Mouse (Mus musculus): ENCODE data around the gene Eif4a3. TPM values are rescaled to one million over a fixed set of nuclear protein-coding genes. Genes with fewer than 3 reads are reported as not detected.

The Eif4a3 gene
- 100 to 1,000 TPM; 175 to 208 TPM for polyA plus RNA-seq (2017; shearing (Covaris generic))

DNA sequence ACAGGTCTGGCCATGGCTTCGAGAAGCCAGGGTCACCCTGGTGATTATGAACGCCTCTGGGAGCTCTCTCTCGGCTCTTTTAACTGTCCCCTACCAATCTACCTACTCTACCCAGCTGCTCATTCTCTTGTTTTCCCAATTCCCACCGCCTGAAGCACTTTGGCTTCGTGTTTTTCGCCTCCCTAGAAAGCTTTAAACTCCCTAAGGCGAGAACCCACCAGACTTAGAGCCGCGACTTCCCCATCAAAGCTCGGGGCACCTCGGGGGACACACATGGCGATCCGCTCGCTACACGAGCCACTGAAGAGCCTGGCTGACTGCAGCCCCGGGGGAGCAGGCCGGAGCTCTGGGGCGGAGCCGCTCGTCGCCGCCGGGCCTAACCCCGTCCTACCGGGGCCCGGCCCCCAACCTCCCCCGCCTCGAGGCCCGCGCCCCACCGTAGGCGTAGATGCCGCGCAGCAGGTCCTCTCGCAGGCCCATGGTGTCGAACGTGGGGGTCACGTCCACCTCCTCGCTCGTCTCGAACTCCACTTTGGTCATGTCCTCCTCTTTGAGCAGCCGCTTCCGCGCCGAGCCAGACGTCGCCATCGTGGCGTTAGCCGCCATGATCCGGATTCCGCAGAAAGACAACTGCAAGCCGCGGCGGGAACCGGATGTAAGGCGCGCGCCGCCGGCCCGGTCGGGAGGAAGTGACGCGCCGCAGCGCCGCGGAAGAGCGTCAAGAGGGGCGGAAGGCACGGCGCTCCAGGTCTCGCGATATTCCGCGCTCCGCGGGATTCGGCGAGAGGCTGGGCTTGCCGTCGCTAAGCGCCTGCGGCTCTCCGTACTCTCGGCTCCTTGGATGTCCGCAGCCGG is at the start of gene Eif4a3:
Eif4a3 (minus strand) TSS at position 699 of the 855 bp plus-strand sequence.
- ATAC-seq: peak; percentile 96

- ATAC-seq: no peak
Measured at GRCm38 (mm10) chr11:119347125-119347524, 47.2 kb upstream of the Eif4a3 start.

DNA sequence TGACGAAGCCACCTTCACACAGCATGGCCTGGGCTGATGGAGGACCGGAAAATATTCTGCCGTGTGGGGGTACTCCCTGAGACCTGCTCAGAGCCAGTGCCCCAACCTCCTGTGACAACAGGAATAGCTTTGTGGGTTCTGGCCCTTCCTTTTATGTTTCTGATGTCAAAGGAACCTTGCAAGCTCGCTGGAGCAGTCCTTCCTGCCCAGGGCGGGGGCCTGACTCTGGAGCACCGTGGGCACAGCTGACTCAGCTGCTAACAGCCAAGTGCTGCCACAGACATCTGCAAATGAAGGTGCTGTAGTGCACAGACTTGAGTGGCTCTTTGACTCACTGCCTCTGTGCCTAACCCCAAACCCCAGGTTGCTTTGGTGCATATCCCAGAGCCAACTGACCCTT is 45.0 kb upstream of the Eif4a3 start:
- no peak for ATAC-seq

GRCm38 (mm10) chr11:119344178-119344577 is 44.3 kb upstream of the Eif4a3 start:
- ATAC-seq: no peak

- ATAC-seq: peak; percentile 75
Measured at GRCm38 (mm10) chr11:119339637-119340036, 39.7 kb upstream of the Eif4a3 start.

DNA sequence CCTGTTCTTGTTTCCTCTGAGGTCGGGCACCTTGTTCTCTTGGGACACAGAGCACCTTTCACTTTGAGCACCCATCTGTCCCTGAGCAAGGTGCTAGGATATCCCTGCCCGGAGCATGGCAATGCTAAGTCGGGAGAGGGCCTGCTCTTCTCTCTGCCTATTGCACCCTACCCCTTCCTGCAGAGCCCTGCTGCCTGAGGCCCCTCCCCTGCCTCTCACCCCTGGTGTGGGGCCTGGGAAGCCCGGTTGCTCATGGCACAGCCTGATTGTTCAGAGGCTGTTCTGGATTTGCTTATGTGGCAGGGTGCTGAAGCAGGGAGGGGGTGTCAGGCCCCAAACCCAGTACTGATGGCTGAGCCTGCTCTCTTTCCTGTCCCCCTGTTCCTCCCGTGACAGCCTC is 39.3 kb upstream of the Eif4a3 start:
- ATAC-seq: no peak

GRCm38 (mm10) chr11:119338271-119339059 is 38.6 kb upstream of the Eif4a3 start:
- no peak for ATAC-seq

- no peak for ATAC-seq
Measured at GRCm38 (mm10) chr11:119331970-119332369, 32.1 kb upstream of the Eif4a3 start.

GRCm38 (mm10) chr11:119330592-119330991 is 30.7 kb upstream of the Eif4a3 start:
- no peak for ATAC-seq

DNA sequence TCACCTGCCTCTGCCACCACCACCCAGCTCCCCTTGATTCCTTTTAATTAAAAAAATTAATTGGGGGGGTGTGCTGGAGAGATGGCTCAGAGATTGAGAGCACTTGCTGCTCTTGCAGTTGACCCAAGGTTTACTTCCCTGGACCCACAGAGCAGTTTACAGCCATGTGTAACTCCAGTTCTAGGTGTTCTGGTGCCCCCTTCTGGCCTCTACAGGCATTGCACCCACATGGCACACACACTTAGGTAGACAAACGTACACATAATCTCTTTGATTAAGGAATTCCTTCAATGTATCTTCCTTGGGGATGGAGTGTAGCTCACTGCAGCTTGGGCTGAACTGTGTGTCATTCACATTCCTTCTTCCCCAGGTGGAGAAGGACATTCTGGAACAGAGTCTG is 25.2 kb upstream of the Eif4a3 start:
- no peak for ATAC-seq

DNA sequence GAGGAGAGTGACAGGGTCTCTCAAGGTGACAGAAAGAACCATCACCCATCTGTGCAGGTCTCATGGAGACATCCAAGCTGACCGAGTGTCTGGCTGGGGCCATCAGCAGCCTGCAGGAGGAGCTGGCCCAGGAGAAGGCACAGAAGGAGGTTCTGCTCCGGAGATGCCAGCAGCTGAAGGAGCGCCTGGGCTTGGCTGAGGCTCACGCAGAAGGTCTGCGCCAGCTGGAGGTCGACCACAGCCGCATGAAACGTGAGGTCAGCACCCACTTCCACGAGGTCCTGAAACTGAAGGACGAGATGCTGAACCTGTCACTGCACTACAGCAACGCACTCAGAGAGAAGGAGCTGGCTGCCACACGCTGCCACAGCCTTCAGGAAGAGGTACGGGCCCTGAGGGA is 22.6 kb upstream of the Eif4a3 start:
- no peak for ATAC-seq

DNA sequence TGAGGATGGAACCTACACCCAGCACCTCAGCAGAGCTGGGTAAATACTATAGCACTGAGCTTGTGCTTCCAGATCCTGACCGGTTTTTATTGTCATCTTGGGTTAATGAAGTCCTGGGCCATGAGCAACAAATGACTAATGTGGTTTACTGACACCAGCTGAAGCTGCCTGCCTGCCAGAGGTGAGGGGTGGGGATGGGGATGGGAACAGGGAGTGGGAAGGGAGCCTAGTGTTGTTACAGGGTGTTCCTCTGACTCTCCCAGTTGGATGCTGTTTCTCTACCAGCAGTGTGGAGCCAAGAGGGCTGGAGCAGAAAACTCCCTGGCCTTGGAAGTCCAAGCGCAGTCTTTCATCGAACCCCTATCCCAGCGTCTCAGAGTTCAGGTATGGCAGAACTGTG is 16.8 kb upstream of the Eif4a3 start:
- no peak for ATAC-seq

GRCm38 (mm10) chr11:119314252-119314936 is 14.5 kb upstream of the Eif4a3 start:
- no peak for ATAC-seq

DNA sequence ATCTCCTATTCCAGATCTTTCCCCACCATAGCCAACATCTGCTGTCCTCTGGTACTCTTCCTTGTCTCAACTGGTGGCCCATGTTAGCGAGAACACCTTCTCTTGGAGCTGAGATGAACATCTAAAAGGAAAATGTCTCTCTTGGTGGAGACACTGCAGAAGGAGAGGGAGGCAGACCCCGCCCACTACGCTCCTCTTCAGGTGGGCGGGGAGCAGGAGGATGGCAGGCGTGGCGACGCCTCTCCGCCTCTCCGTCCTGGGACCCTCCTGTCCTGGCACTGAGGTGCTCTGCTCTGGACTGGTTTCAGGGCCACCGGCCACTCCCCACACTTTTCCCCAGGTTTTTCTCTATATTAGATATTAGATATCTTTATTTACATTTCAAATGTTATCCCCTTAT is 10.7 kb upstream of the Eif4a3 start:
- no peak for ATAC-seq

DNA sequence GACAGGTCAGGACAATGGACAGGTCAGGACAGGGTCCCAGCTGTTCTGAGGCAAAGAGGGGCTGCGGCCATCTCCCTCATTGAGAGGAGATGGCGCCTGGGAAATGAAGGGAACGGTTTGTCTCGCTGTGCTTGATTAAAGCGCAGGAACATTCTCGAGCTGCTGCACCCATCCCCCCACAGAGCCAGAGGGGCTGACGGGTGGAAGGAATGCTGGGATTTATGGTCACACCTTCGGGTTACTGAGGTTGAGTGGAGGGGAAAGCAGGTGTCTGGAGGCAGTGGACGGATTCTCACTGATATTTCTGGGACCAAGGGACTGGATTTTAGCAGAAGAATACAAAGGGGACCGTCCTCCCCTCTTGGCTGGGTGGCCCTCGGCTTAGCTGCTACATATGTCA is 8.0 kb upstream of the Eif4a3 start:
- ATAC-seq: no peak

- ATAC-seq: no peak
Measured at GRCm38 (mm10) chr11:119307658-119307867, 7.7 kb upstream of the Eif4a3 start, which contains the start of gene Card14. Gene Card14 (plus strand): TSS chr11:119307768.

GRCm38 (mm10) chr11:119306762-119307657 is 7.1 kb upstream of the Eif4a3 start:
- no peak for ATAC-seq

- peak; percentile 68 for ATAC-seq
Measured at GRCm38 (mm10) chr11:119304904-119305712, 5.2 kb upstream of the Eif4a3 start.

GRCm38 (mm10) chr11:119300986-119301385 is 1.1 kb upstream of the Eif4a3 start:
- no peak for ATAC-seq

GRCm38 (mm10) chr11:119300246-119300935 is 502 bp upstream of the Eif4a3 start:
- ATAC-seq: peak; percentile 60

GRCm38 (mm10) chr11:119298917-119299316 is 972 bp downstream of the Eif4a3 start:
- ATAC-seq: no peak
